Mouse (Mus musculus) hindbrain, embryonic 10.5 days (tissue): ENCODE data around the gene Ms4a6b. TPM values are rescaled to one million over a fixed set of nuclear protein-coding genes. Genes with fewer than 3 reads are reported as not detected.
"Not testable (repeated sequence)": the region's sequence is repeated elsewhere in the genome, so short reads cannot be mapped to it uniquely, and the experiment has no call there.

Experiments
- DNase-seq: peaks from one replicate; pipeline ENCODE4 v3.0.0-alpha.2; 2017; ENCODE audit warnings: low spot score
- H3K27ac ChIP-seq: fragments of 300-500 bp; sonication (generic); 2 replicates; pipeline ENCODE4 v1.5.1; 2016; ENCODE audit warnings: mild to moderate bottlenecking, moderate library complexity
- H3K27me3 ChIP-seq: fragments of 300-500 bp; sonication (generic); 2 replicates; pipeline ENCODE4 v1.6.1; 2016; ENCODE audit warnings: mild to moderate bottlenecking; ENCODE audit not compliant: poor library complexity, insufficient read depth, severe bottlenecking
- H3K36me3 ChIP-seq: fragments of 300-500 bp; sonication (generic); 2 replicates; pipeline ENCODE4 v1.6.1; 2016; ENCODE audit warnings: mild to moderate bottlenecking, moderate library complexity
- H3K4me1 ChIP-seq: fragments of 300-500 bp; sonication (generic); replicated peaks from 2 replicates; pipeline ENCODE4 v1.6.1; 2016; ENCODE audit warnings: mild to moderate bottlenecking
- H3K4me3 ChIP-seq: fragments of 300-500 bp; sonication (generic); 2 replicates; pipeline ENCODE4 v1.5.1; 2016; ENCODE audit warnings: mild to moderate bottlenecking, moderate library complexity
- H3K9me3 ChIP-seq: fragments of 300-500 bp; sonication (generic); 2 replicates; pipeline ENCODE4 v1.6.1; 2016; ENCODE audit warnings: mild to moderate bottlenecking, moderate library complexity
- whole genome bisulfite sequencing: fragments of 180-500 bp; shearing (Covaris S2); methylation state at CpG from one replicate; pipeline ENCODE4 v1.1.7; 2016; 5-methylcytosine and 5-hydroxymethylcytosine counted together
- polyA plus RNA-seq: library from polyadenylated mRNA; unstranded; fragments of >200 nt; fragmentation: Nextera tagmentation; extraction: Ambion mirVana; gene quantifications from 2 replicates; pipeline ENCODE4 v1.2.1, GENCODE M21; 2016

The Ms4a6b gene
- polyA plus RNA-seq, 1 experiment from 2014 or later = 3.5 TPM

- not testable (repeated sequence) for H3K4me1 ChIP-seq, H3K4me3 ChIP-seq, H3K27me3 ChIP-seq, H3K27ac ChIP-seq, H3K9me3 ChIP-seq, H3K36me3 ChIP-seq, DNase-seq
- 91% methylated on average over 1 of the region's 1 CpGs for WGBS
Observed at GRCm38 (mm10) chr19:11540166-11540821, 24.0 kb downstream of the Ms4a6b start.

- DNase-seq, H3K27me3 ChIP-seq, H3K4me3 ChIP-seq, H3K36me3 ChIP-seq, H3K9me3 ChIP-seq, H3K4me1 ChIP-seq, H3K27ac ChIP-seq: not testable (repeated sequence)
- WGBS = 90% methylated on average over 2 of the region's 2 CpGs
Observed at GRCm38 (mm10) chr19:11544383-11544782, 28.1 kb downstream of the Ms4a6b start.

- DNase-seq = no peak
- Histone ChIP-seq H3K27ac (no peak overlapping the region), H3K9me3 (no peaks in the 10 kb centered on the region), H3K36me3 (no peaks in the 10 kb centered on the region), H3K4me3 (no peak overlapping the region), H3K27me3 (no peaks in the 10 kb centered on the region), H3K4me1 (no peaks in the 10 kb centered on the region)
Observed at GRCm38 (mm10) chr19:11547911-11548310, 31.6 kb downstream of the Ms4a6b start.

- DNase-seq = no peak
- H3K36me3 ChIP-seq = no peaks in the 10 kb centered on the region
- H3K9me3 ChIP-seq = no peaks in the 10 kb centered on the region
- no peak overlapping the region for H3K4me3 ChIP-seq
- H3K27ac ChIP-seq = no peak overlapping the region
- H3K4me1 ChIP-seq = no peaks in the 10 kb centered on the region
- WGBS = 93% methylated on average over 5 of the region's 5 CpGs
- H3K27me3 ChIP-seq = no peaks in the 10 kb centered on the region
Observed at GRCm38 (mm10) chr19:11554726-11555125, 38.4 kb downstream of the Ms4a6b start.

GRCm38 (mm10) chr19:11559560-11559959 is 43.2 kb downstream of the Ms4a6b start:
- H3K36me3 ChIP-seq, H3K9me3 ChIP-seq, H3K4me1 ChIP-seq, H3K27ac ChIP-seq, H3K27me3 ChIP-seq, DNase-seq, H3K4me3 ChIP-seq: not testable (repeated sequence)

GRCm38 (mm10) chr19:11574965-11575364 is 58.7 kb downstream of the Ms4a6b start:
- WGBS = 90% methylated on average over 8 of the region's 8 CpGs
- no peak for DNase-seq
- no peak overlapping the region for H3K27ac ChIP-seq
- no peaks in the 10 kb centered on the region for H3K9me3 ChIP-seq
- no peaks in the 10 kb centered on the region for H3K27me3 ChIP-seq
- H3K4me3 ChIP-seq = no peak overlapping the region
- H3K36me3 ChIP-seq = no peaks in the 10 kb centered on the region
- H3K4me1 ChIP-seq = no peaks in the 10 kb centered on the region

Other genes starting within 250 kb of the Ms4a6b start
- gene Ms4a5, start 232.6 kb upstream of the Ms4a6b start, polyA plus RNA-seq = not detected in 2 replicates
- 0.08 TPM in 1 of 2 replicates, not detected in the other for gene Ms4a14, start 202.1 kb upstream of the Ms4a6b start, polyA plus RNA-seq
- 0.59 TPM in 1 of 2 replicates, not detected in the other for gene Ms4a7, start 180.4 kb upstream of the Ms4a6b start, polyA plus RNA-seq
- 1.1 and 2.1 TPM in 2 replicates for gene Ms4a4a, start 141.0 kb upstream of the Ms4a6b start, polyA plus RNA-seq
- gene Ms4a4c, start 111.7 kb upstream of the Ms4a6b start, polyA plus RNA-seq = 0.44 TPM in 1 of 2 replicates, not detected in the other
- not detected in 2 replicates for gene Ms4a4b, start 73.0 kb upstream of the Ms4a6b start, polyA plus RNA-seq
- gene Ms4a6c, start 47.1 kb upstream of the Ms4a6b start, polyA plus RNA-seq = 2.6 and 2.8 TPM in 2 replicates
- not detected in 2 replicates for gene Gm8369, start 30.6 kb upstream of the Ms4a6b start, polyA plus RNA-seq
- gene Ms4a4d, start 20.3 kb downstream of the Ms4a6b start, polyA plus RNA-seq = 0.39 and 0.72 TPM in 2 replicates
- 1.4 and 2.8 TPM in 2 replicates for gene Ms4a6d, start 88.3 kb downstream of the Ms4a6b start, polyA plus RNA-seq
- gene Ms4a2, start 107.2 kb downstream of the Ms4a6b start, polyA plus RNA-seq = not detected in 2 replicates
- gene Ms4a3, start 124.3 kb downstream of the Ms4a6b start, polyA plus RNA-seq = not detected in 2 replicates
- gene Oosp2, start 144.0 kb downstream of the Ms4a6b start, polyA plus RNA-seq = not detected in 2 replicates
- gene Oosp1, start 174.6 kb downstream of the Ms4a6b start, polyA plus RNA-seq = not detected in 2 replicates
- not detected in 2 replicates for gene Oosp3, start 180.5 kb downstream of the Ms4a6b start, polyA plus RNA-seq
- not detected in 2 replicates for gene Gif, start 231.0 kb downstream of the Ms4a6b start, polyA plus RNA-seq